Mouse (Mus musculus): Measurements from ENCODE around the gene Tgfa. TPM values are rescaled to one million over a fixed set of nuclear protein-coding genes. Genes with fewer than 3 reads are reported as not detected.
A peak's percentile ranks its signal among the peaks of the same experiment; 100 is the strongest.

Gene Tgfa
- total RNA-seq (2021): 1 to 10 TPM; 8.1 to 9.0 TPM
- long read RNA-seq, experiment 1, partial matches to known transcripts: 1 of 5 reads
- long read RNA-seq, experiment 1, other reads (novel, unspliced or antisense): 4 of 5 reads
- long read RNA-seq, experiment 2, full-length matches to known transcripts: 4 of 5 reads
- long read RNA-seq, experiment 2, partial matches to known transcripts: 0 of 5 reads
- long read RNA-seq, experiment 2, other reads (novel, unspliced or antisense): 1 of 5 reads

- peak; percentile 86 for DNase-seq
Observed at GRCm38 (mm10) chr6:86194941-86195932, at the start of gene Tgfa. TSS of gene Tgfa (plus strand) at chr6:86195223.

GRCm38 (mm10) chr6:86148518-86148917 lies 46.5 kb upstream of the Tgfa start:
- no peak for DNase-seq

- no peak for DNase-seq
Observed at GRCm38 (mm10) chr6:86149001-86149400, 46.0 kb upstream of the Tgfa start.

GRCm38 (mm10) chr6:86152676-86153075 lies 42.3 kb upstream of the Tgfa start:
- no peak for DNase-seq

GRCm38 (mm10) chr6:86153436-86153990 lies 41.5 kb upstream of the Tgfa start:
- peak; percentile 42 for DNase-seq

- DNase-seq: no peak
Observed at GRCm38 (mm10) chr6:86154006-86154405, 41.0 kb upstream of the Tgfa start.

GRCm38 (mm10) chr6:86154481-86154880 lies 40.5 kb upstream of the Tgfa start:
- no peak for DNase-seq

GRCm38 (mm10) chr6:86157253-86158234 lies 37.5 kb upstream of the Tgfa start:
- DNase-seq: peak; percentile 51

- no peak for DNase-seq
Observed at GRCm38 (mm10) chr6:86160878-86161277, 34.1 kb upstream of the Tgfa start.

- DNase-seq: peak; percentile 28
Observed at GRCm38 (mm10) chr6:86161586-86161985, 33.4 kb upstream of the Tgfa start.

GRCm38 (mm10) chr6:86164028-86164427 lies 31.0 kb upstream of the Tgfa start:
- no peak for DNase-seq

GRCm38 (mm10) chr6:86166426-86166825 lies 28.6 kb upstream of the Tgfa start:
- no peak for DNase-seq

- no peak for DNase-seq
Observed at GRCm38 (mm10) chr6:86167851-86168250, 27.2 kb upstream of the Tgfa start.

- DNase-seq: peak; percentile 63
Observed at GRCm38 (mm10) chr6:86169166-86169565, 25.9 kb upstream of the Tgfa start.

- DNase-seq: no peak
Observed at GRCm38 (mm10) chr6:86176236-86176635, 18.8 kb upstream of the Tgfa start.

GRCm38 (mm10) chr6:86176721-86177120 lies 18.3 kb upstream of the Tgfa start:
- no peak for DNase-seq

- no peak for DNase-seq
Observed at GRCm38 (mm10) chr6:86177331-86177982, 17.6 kb upstream of the Tgfa start.

GRCm38 (mm10) chr6:86180617-86181016 lies 14.4 kb upstream of the Tgfa start:
- DNase-seq: no peak

GRCm38 (mm10) chr6:86182016-86182415 lies 13.0 kb upstream of the Tgfa start:
- DNase-seq: no peak

GRCm38 (mm10) chr6:86182626-86183025 lies 12.4 kb upstream of the Tgfa start:
- DNase-seq: no peak

All from adrenal gland, postnatal 10 days (tissue).